Mouse (Mus musculus): Measurements from ENCODE around the gene Smarcb1.
"Not testable (repeated sequence)": the region's sequence is repeated elsewhere in the genome, so short reads cannot be mapped to it uniquely, and the experiment has no call there.

Gene Smarcb1

DNA sequence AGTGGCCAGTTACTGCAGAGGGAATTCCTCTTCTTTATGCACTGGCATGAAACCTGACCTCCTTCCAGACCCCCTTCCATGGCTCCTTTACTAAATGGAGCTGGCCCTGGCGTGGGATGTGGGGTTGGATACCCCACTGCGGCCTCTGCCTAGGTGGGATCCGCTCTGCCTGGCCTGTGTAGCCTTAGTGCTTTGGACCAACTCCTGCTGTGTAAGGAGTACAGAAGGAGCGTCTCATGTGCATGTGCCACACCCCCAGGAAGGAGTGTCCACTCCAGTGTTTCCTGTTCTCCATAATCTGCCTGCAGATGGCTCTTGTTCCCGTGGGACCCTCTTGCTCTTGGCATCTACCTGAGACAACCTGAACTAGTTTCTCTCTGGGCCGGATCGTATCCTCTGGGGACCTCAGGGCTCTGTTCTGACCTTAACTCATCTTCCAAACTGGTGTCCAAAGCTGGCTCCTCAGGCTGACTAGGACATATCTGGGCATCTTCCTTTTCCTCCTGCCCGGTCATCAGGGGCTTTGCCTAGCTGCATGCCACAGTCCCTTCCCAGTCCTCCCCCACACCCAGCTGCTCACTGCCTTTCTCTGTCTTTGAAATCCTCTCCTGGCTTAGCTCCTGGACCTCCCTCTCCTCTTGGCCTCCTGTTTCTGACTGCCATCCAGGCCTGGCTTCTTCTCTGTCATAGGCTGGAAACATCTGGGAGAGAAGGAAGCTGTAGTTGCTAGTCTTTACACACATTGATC lies 31.8 kb downstream of the Smarcb1 start:
- DNase-seq (ENCODE audit: low spot score in 2 of 2), result no peak

DNA sequence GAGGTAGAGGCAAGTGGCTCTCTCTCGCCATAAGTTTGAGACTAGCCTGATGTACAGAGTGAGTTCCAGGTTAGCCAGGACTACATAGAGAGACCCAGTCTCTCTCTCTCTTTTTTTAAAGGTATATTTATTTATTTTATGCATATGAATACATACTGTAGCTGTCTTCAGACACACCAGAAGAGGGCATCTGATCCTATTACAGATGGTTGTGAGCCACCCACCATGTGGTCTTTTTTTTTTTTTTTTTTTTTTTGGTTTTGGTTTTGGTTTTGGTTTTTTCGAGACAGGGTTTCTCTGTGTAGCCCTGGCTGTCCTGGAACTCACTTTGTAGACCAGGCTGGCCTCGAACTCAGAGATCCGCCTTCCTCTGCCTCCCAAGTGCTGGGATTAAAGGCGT lies 33.9 kb downstream of the Smarcb1 start:
- not testable (repeated sequence) for DNase-seq (ENCODE audit: low spot score in 2 of 2)

DNA sequence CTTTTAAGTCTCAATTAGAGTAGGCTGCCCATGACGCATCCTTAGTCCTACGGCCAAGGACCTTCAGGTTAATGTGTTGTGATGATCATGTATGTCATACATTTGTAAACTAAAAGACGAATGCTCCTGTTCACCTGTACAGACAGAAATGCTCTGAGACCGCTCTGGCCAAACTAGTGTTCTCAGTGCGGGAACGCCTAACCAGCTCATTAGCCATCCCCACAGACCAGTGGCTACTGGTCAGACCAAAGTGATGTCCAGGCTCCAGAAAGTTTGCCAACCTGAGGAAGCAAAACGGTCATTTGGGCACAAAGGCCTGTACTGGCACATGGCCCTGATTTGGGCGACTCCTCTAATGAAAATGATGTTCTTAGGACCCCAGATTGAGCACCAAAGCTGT lies 36.7 kb downstream of the Smarcb1 start:
- no peak for DNase-seq (ENCODE audit: low spot score in 2 of 2)

DNA sequence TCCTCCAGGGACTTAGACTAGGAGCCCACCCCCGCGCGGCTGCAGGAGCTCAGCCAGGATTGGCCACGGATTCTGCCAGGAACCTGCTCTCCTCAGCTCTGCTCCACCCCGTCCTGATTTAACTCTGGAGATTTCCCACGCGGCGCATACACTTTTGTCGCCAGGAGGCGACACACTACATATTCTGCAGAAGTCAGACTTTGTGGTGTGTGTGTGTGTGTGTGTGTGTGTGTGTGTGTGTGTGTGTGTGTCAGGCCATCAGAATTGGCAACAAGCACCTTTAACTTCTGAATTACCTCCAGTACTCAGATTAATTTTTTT lies 38.2 kb downstream of the Smarcb1 start:
- peak; percentile 53 to 75 for DNase-seq (ENCODE audit: low spot score in 2 of 2)

DNA sequence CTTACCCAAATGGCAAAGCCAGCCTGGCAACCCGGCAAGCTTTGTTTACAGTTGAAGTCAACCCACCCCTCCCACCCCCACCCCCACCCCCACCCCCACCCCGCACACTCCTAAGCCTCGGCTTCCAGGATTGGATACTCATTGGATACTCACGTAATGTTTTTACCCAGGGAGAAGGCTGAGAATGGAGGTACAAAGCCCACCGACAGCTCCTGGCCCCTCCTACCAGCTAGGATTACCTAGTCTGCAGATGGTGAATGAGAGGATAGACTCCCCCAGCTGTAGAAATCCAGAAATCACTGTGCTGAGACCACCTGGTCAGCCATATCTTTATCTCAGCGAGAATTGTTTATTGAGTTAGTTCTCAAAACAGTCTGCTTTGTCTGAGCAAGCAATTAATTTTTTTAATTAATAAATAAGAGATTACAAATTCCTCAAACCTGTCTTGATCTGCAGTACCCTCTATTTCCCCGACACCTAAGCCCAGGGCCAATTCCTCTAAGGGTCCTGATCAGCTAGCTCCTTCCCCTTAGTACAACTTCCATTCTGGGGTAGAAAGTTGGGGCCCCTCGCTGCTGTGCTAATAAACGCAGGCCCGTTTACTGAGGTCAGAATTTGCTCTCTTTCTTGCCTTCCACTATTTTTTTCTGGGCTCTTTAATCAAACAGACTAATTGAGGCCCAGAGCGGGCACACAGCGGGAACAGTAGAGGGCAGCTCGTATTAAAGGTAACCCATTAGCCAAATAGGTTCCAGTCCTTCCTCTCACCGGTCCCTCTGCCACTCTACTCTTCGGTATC lies 38.8 kb downstream of the Smarcb1 start:
- no peak for DNase-seq (ENCODE audit: low spot score in 2 of 2)

GRCm38 (mm10) chr10:75881578-75882432 lies 39.6 kb downstream of the Smarcb1 start:
- DNase-seq (ENCODE audit: low spot score in 2 of 2), result no peak

- no peak for DNase-seq (ENCODE audit: low spot score in 2 of 2)
Measured at GRCm38 (mm10) chr10:75880771-75881577, 40.4 kb downstream of the Smarcb1 start.

GRCm38 (mm10) chr10:75880351-75880750 lies 41.1 kb downstream of the Smarcb1 start:
- DNase-seq (ENCODE audit: low spot score in 2 of 2), result no peak

DNA sequence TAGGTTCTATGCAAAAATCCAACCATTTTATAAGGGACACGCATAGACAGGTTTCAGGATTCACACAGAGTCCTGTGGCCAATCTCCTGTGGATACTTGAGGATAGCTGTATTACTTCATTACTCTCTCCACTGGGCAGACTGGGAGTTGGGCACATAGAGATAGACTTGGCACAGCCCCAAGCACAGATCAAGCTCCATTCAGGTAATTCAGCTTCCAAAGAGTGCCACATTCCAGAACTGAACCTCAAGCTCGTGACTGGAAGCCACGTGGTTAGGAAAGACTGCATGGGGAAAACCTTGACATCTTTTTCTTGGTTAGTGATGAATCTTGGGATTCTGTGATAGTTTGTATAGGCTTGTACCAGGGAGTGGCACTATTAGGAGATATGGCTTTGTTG lies 42.6 kb downstream of the Smarcb1 start:
- DNase-seq (ENCODE audit: low spot score in 2 of 2), result no peak

DNA sequence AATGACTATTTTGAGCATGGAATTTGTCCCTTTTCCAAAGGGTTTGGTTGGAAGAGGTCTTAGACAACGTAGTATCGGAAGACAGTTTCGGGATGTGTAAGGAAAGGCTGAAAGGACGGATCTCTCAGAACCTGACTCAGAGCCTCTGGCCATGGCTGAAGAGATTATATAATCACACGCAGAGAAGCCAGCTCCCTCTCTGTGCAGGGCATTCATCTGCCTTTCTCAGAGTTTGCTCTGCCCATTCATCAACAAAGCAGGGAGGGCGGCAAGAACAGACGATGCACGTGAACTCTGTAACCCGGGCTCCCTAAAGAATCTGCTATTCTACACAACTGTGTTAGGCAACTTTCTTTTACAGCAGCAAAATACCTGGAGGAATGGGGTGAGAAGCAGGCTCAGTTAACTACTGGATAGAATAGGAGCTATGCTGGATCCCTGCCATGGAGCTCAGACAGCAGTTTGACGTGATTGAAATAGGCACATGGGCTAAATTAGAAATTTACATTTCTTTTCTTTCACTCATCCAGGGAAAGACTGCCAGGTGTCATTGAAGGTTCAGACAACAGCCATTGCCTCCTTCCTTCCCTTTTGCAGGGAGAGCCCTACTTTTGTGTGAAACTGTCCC lies 47.8 kb downstream of the Smarcb1 start:
- DNase-seq (ENCODE audit: low spot score in 2 of 2), result no peak

GRCm38 (mm10) chr10:75872915-75873542 lies 48.4 kb downstream of the Smarcb1 start:
- peak; percentile 59 to 89 for DNase-seq (ENCODE audit: low spot score in 2 of 2)

DNA sequence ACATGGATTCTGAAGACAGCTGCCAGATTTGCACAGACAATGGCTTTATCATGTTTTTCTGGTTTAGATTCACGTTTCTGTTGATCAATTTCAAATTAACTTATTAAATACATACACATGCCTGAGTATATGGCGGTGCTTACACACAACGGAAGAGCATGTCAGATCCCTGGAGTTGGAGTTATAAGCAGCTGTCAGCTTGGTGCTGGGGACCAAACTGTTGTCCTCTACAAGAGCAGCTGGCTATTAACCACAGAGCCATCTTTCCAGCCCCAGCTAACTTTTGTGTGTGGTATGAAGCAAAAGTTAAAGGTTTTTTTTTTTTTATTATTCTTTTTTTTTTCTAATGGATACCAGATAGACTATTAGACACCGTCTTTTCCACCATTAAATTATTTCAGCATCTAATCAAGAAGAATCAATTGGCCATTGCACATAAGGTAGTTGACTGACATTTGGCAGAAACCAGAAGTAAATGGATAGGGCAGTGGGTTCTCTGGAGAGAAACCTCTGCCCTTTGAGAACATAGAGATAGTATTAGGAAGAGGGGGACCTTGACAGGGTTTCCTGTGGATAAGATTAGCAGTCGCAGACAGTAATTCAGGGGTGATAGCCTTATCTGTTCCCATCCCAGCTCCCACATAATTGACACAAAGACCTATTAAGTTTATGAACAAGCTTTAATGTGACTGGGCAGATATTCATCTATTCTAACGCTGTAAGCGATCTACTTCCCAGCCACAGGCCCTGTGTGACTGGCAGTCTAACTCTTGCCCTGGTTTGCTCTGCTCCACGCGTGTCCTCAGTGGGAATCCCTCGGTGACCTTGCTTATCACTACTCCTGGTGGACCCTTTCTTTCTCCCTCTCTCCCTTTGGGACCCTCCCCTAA lies 49.1 kb downstream of the Smarcb1 start:
- DNase-seq (ENCODE audit: low spot score in 2 of 2), result no peak

GRCm38 (mm10) chr10:75861587-75861986 lies 59.8 kb downstream of the Smarcb1 start:
- no peak for DNase-seq (ENCODE audit: low spot score in 2 of 2)

- DNase-seq (ENCODE audit: low spot score in 2 of 2), result no peak
Measured at GRCm38 (mm10) chr10:75860746-75861145, 60.7 kb downstream of the Smarcb1 start.

DNA sequence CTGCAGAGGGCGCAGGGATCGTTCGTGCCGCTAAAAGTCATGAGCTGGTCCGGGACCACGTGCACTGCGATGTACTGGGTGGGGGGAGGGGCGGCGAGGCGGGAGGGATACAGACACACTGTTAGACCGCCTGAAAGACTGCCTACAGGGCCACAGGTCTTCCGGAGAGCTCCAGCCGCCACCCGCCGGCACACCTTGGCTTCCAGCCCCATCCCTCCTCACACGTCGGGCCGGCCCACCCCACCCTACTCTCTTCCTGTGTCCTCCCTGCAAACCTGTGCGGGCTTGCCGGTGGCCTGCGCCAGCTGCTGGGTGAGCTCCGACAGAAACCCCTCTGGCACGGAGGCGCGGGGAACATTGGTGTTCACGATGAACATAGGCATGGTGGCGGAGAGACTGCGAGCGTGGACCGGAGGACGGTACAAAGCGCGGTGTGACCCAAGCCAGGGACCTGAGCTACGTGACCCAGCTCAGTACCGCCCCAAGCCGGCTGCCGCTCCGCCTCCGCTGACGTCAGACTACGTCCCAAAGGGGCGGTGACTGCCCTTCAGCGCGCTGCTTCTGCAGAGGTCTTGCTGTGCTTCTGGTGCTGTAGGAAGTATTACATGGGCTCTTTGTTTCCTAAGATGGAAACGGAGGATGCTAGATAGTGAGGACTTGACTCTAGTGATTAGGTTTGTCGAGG lies 61.5 kb downstream of the Smarcb1 start, which contains the start of gene Mif:
TSS of gene Mif (minus strand) at position 455 of the 685 bp plus-strand sequence.
- peak; percentile 62 to 83 for DNase-seq (ENCODE audit: low spot score in 2 of 2)

- DNase-seq (ENCODE audit: low spot score in 2 of 2), result peak in 1 of 2 experiments; percentile 48
Measured at GRCm38 (mm10) chr10:75859107-75859746, 62.2 kb downstream of the Smarcb1 start.

DNA sequence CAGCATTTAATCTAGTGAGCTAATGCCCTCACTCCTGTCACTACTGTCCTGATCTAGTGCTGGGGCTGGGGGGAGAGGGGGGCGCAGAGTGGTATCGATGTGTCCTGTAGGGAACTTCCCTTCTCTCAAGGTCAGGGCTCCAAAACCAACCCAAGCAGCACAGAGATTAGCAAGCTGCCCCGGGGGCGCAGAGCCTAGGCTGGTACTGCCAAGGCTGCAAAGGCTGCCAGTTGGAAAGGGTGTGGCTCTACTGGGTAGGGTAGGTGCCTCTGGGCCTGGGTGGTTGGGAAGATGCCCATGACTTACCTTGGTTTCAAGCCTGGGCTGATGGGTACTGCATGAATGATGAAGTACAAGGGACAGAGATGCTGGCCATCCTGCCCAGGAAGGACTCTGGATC lies 63.8 kb downstream of the Smarcb1 start:
- DNase-seq (ENCODE audit: low spot score in 2 of 2), result no peak

GRCm38 (mm10) chr10:75856976-75857375 lies 64.4 kb downstream of the Smarcb1 start:
- DNase-seq (ENCODE audit: low spot score in 2 of 2), result no peak
